Mouse (Mus musculus): ENCODE data around the gene Apbb2. TPM values are rescaled to one million over a fixed set of nuclear protein-coding genes. Genes with fewer than 3 reads are reported as not detected.
A peak's percentile ranks its signal among the peaks of the same experiment; 100 is the strongest.

The Apbb2 gene
- total RNA-seq, 2 experiments from 2014 or later = 48.7 to 59.2 TPM

- no peak for DNase-seq
These were observed 71.5 kb downstream of the Apbb2 start for GRCm38 (mm10) chr5:66546969-66547511.

GRCm38 (mm10) chr5:66545573-66546141 is 72.9 kb downstream of the Apbb2 start:
- peak in 1 of 2 experiments; percentile 21 for DNase-seq

- DNase-seq = no peak
These were observed 74.8 kb downstream of the Apbb2 start for GRCm38 (mm10) chr5:66543761-66544160.

- DNase-seq = no peak
These were observed 75.2 kb downstream of the Apbb2 start for GRCm38 (mm10) chr5:66543344-66543743.

GRCm38 (mm10) chr5:66542521-66542920 is 76.1 kb downstream of the Apbb2 start:
- DNase-seq = no peak

GRCm38 (mm10) chr5:66541385-66541784 is 77.2 kb downstream of the Apbb2 start:
- no peak for DNase-seq

- no peak for DNase-seq
These were observed 78.3 kb downstream of the Apbb2 start for GRCm38 (mm10) chr5:66540246-66540645.

- no peak for DNase-seq
These were observed 80.8 kb downstream of the Apbb2 start for GRCm38 (mm10) chr5:66537811-66538210.

- no peak for DNase-seq
These were observed 81.8 kb downstream of the Apbb2 start for GRCm38 (mm10) chr5:66536696-66537358.

- DNase-seq = no peak
These were observed 82.9 kb downstream of the Apbb2 start for GRCm38 (mm10) chr5:66535566-66536236.

GRCm38 (mm10) chr5:66533711-66534425 is 84.7 kb downstream of the Apbb2 start:
- no peak for DNase-seq

GRCm38 (mm10) chr5:66532827-66533226 is 85.8 kb downstream of the Apbb2 start:
- DNase-seq = no peak

- no peak for DNase-seq
These were observed 88.2 kb downstream of the Apbb2 start for GRCm38 (mm10) chr5:66530361-66530760.

GRCm38 (mm10) chr5:66529631-66530030 is 89.0 kb downstream of the Apbb2 start:
- DNase-seq = no peak

GRCm38 (mm10) chr5:66528567-66528966 is 90.0 kb downstream of the Apbb2 start:
- DNase-seq = no peak

GRCm38 (mm10) chr5:66527090-66527489 is 91.5 kb downstream of the Apbb2 start:
- no peak for DNase-seq

- DNase-seq = no peak
These were observed 93.6 kb downstream of the Apbb2 start for GRCm38 (mm10) chr5:66525002-66525401.

- DNase-seq = no peak
These were observed 94.7 kb downstream of the Apbb2 start for GRCm38 (mm10) chr5:66523681-66524503.

GRCm38 (mm10) chr5:66521250-66521649 is 97.3 kb downstream of the Apbb2 start:
- no peak for DNase-seq

- no peak for DNase-seq
These were observed 99.1 kb downstream of the Apbb2 start for GRCm38 (mm10) chr5:66519511-66519910.

- no peak for DNase-seq
These were observed 100.1 kb downstream of the Apbb2 start for GRCm38 (mm10) chr5:66518411-66519006.

GRCm38 (mm10) chr5:66517503-66517902 is 101.1 kb downstream of the Apbb2 start:
- DNase-seq = no peak
